Mouse (Mus musculus) regulatory T cell (primary cell): ENCODE results near the gene Ttll7.

ENCODE experiments used
- in situ Hi-C: fragments of 300-600 bp; cut with MboI, MseI; formaldehyde crosslinking; loops from one replicate; pipeline ENCODE4 v1.15.1; 2025; ENCODE audit warnings: high pct_unique_total_duplicates

Gene Ttll7

DNA sequence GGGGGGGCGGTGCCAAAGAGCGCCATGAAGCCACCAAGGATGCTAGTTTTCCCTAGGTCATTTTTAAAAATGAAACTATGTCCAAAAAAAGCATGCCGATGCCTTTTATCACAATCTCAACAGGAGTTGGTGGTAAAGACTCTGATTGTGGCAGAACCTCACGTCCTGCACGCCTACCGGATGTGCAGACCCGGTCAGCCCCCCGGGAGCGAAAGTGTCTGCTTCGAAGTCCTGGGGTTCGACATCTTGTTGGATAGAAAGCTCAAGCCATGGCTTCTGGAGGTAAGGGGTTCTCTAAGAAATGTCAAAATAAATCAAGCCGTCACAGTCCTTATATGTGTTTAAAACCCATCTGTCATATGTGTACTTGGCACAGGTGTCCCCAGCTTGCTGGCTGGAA lies 60.9 kb downstream of the Ttll7 start:
- in situ Hi-C loops: loop anchor here (10.0 kb wide), 2 partner anchors 118 to 348 kb away; no protein-coding TSS in a partner anchor

- in situ Hi-C loops: loop anchor here (10.0 kb wide), 2 partner anchors 120 to 350 kb away; no protein-coding TSS in a partner anchor
These were observed 62.6 kb downstream of the Ttll7 start for GRCm38 (mm10) chr3:146914798-146915197.

- in situ Hi-C loops: loop anchor here (10.0 kb wide), 2 partner anchors 123 to 353 kb away; no protein-coding TSS in a partner anchor
These were observed 65.7 kb downstream of the Ttll7 start for GRCm38 (mm10) chr3:146917891-146918290.

GRCm38 (mm10) chr3:146918323-146918722 lies 66.2 kb downstream of the Ttll7 start:
- in situ Hi-C loops: loop anchor here (10.0 kb wide), 2 partner anchors 124 to 354 kb away; no protein-coding TSS in a partner anchor

DNA sequence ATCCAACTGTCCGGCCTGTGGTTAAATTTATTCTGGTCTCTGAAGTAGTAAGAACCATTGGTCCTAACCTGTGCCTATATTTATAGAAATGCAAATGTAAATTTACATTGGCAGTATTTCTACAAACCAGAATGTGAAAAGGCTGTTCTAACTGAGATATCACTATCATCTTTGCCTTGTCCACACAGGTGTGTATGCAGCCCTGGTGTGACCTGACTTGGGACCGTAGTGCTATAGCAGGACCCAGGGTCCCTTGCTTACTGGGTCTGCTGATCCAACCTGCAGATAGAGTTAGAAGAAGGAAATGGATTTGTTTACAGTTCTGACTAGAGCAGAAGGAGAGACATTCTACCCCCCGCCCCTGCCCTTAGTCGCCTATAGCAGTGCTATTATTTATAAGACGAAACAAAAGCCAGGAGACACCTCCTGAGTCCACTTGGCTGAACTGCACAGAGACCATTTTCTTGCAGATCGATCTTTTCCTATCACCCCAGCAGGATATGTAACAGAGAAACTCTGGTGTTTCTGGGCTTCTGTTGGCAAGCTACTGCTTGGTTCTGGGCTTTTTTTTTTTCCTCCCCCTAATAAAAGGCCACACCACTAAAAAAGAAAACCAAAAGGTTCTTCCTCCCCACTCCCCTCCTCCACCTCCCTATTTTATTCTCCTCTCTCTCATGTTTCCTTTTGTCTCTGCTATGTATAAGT lies 75.3 kb downstream of the Ttll7 start:
- in situ Hi-C loops: no loop called here

DNA sequence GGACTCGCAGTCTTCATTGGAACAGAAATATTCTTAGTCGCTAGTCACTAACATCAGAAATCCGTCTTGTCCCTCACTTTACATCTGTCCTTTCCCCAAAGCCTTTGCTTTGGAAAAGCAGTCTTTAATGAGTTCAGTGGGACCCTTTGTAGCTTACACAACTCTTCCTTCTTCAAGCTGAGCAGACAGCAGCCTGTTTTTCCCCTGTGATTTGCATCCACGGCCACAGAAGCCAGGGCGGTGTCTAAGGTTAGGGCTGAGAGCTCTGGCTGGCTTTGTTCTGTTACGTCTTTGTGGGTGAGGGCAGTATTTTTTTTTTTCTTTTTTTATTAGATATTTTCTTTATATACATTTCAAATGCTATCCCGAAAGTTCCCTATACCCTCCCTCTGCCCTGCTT lies 76.0 kb downstream of the Ttll7 start:
- in situ Hi-C loops: no loop called here

DNA sequence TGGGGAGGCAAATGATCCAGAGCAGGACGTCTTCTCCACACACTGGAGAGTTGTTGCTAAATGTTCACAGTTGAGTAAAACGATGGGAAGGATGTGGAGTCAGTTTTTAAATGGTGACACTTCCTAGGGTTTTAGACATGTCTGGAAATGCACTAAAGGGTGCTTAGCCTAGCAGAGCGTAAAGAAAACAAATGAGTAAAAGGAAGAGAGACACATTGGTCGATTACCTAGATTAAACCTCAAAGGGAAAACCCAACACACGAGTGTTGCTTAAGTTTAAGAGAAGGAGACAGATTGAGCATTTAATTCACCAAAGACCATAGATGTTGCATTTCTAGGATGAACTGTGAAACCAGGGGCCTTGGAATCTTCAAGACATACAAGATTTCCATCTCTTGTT lies 76.8 kb downstream of the Ttll7 start:
- in situ Hi-C loops: no loop called here

GRCm38 (mm10) chr3:146931190-146931589 lies 79.0 kb downstream of the Ttll7 start:
- in situ Hi-C loops: no loop called here

DNA sequence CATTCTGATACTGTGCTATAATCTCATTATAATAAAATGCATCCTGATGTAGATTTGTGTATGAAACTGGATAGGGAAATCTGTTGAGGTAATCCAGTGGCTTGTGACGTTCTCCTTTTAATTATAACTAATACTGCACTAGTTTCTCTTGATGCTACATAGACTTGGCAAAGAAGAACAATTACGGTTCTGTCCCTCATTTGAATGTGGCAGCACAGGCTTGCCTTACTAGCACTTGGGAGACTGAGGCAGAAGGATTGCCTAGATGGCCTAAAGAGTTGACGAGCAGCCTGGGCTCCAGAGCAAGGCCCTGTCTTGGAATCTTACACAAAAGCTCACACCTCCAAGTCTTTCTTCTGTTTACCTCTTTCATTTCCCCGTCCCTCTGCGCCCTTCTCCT lies 80.3 kb downstream of the Ttll7 start:
- in situ Hi-C loops: no loop called here

DNA sequence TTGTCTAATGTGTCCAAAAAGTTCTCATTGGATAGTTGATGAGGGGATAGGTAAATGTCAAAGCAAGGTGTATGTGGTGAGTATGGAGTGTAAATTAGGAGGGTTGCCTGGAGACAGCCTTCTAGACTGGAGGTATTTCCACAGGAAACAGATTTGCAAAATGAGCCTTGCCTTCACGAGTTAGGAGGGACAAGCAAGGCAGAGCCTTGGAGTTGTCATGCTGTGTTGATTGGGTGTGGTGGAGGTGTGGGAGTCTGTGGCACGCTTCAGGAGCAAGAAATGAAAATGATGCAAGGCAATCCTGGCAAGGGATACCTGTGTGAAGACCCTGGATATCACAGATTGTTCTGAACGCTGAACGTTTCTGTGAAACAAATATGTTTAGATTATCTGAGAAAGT lies 84.7 kb downstream of the Ttll7 start:
- in situ Hi-C loops: loop anchor here (5.0 kb wide), 1 partner anchor 605 kb away; no protein-coding TSS in a partner anchor

GRCm38 (mm10) chr3:146939391-146940250 lies 87.5 kb downstream of the Ttll7 start:
- in situ Hi-C loops: loop anchor here (5.0 to 10.0 kb wide), 2 partner anchors 607 to 1835 kb away; no protein-coding TSS in a partner anchor

- in situ Hi-C loops: loop anchor here (10.0 kb wide), 1 partner anchor 1832 kb away; no protein-coding TSS in a partner anchor
These were observed 90.9 kb downstream of the Ttll7 start for GRCm38 (mm10) chr3:146943101-146943500.

- in situ Hi-C loops: loop anchor here (10.0 kb wide), 1 partner anchor 1829 kb away; no protein-coding TSS in a partner anchor
These were observed 93.2 kb downstream of the Ttll7 start for GRCm38 (mm10) chr3:146945342-146945741.

- in situ Hi-C loops: loop anchor here (10.0 kb wide), 1 partner anchor 1829 kb away; no protein-coding TSS in a partner anchor
These were observed 93.7 kb downstream of the Ttll7 start for GRCm38 (mm10) chr3:146945887-146946286.

- in situ Hi-C loops: loop anchor here (10.0 kb wide), 1 partner anchor 1828 kb away; no protein-coding TSS in a partner anchor
These were observed 94.5 kb downstream of the Ttll7 start for GRCm38 (mm10) chr3:146946641-146947040.

GRCm38 (mm10) chr3:146956792-146957191 lies 104.6 kb downstream of the Ttll7 start:
- in situ Hi-C loops: no loop called here

GRCm38 (mm10) chr3:146962838-146963237 lies 110.7 kb downstream of the Ttll7 start:
- in situ Hi-C loops: no loop called here

GRCm38 (mm10) chr3:146964384-146964783 lies 112.2 kb downstream of the Ttll7 start:
- in situ Hi-C loops: no loop called here

DNA sequence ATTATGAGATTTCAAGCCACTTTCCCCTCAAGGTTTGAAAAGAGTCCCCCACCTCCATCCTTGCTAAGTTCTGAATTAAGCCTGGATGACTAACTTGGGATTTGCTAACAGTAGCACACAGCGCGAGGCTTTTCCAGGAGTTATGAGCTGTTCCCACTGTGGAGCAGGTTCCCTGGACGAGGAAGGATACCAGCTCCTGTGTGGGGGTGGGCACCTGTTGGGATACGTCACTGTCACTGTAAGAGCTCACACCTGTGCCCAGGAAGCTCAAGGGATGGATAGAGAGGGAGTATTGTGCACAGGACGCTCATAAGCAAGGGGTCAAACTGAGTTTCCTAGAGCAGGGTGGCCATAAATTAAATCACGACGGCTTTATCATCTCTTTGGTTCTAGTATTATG lies 115.1 kb downstream of the Ttll7 start:
- in situ Hi-C loops: no loop called here

- in situ Hi-C loops: no loop called here
These were observed 115.7 kb downstream of the Ttll7 start for GRCm38 (mm10) chr3:146967834-146968233.

- in situ Hi-C loops: no loop called here
These were observed 126.1 kb downstream of the Ttll7 start for GRCm38 (mm10) chr3:146978272-146978671.
